15 mouse cellular contexts compared by ENCODE assay signal in genomic region chr16:24296790-24297189, GRCm38 (mm10).
"Had no signal": no experiment of that assay in that cellular context is flagged by ENCODE, and none has a peak within 500 bp of the region (broad histone marks: within the 10 kb centered on the region; RNA-seq: fewer than 3 reads in every experiment).

No protein-coding gene starts in this region.

- H3K4me2 ChIP-seq: limb, embryonic 13.5 days; lung, embryonic 14.5 days; midbrain, embryonic 12.5 days; neural tube, embryonic 13.5 days had no signal

- H3K27ac ChIP-seq: limb, embryonic 13.5 days; liver, embryonic 14.5 days; macrophage; midbrain, embryonic 12.5 days; neural tube, embryonic 13.5 days had no signal

- DNase-seq: kidney, adult 18-20 months; kidney, postnatal 10 days; left cerebral cortex, postnatal 4 days; lung, embryonic 14.5 days; lung, postnatal 14 days; retina, postnatal 1 day; right cerebral cortex, postnatal 4 days; thymus, postnatal 36 days had no signal

- ATAC-seq: midbrain, embryonic 16.5 days had no signal

- H3K4me1 ChIP-seq: limb, embryonic 13.5 days; megakaryocyte, embryonic 14.5 days; midbrain, embryonic 12.5 days; neural tube, embryonic 13.5 days had no signal

- H3K9me3 ChIP-seq: limb, embryonic 13.5 days; megakaryocyte, embryonic 14.5 days; midbrain, embryonic 12.5 days; neural tube, embryonic 13.5 days had no signal

- H3K9ac ChIP-seq: limb, embryonic 13.5 days; liver, embryonic 14.5 days; lung, embryonic 14.5 days; midbrain, embryonic 12.5 days; neural tube, embryonic 13.5 days had no signal

- H3K27me3 ChIP-seq: limb, embryonic 13.5 days; megakaryocyte, embryonic 14.5 days; midbrain, embryonic 12.5 days; neural tube, embryonic 13.5 days had no signal

- H3K4me3 ChIP-seq: limb, embryonic 13.5 days; megakaryocyte, embryonic 14.5 days; midbrain, embryonic 12.5 days; neural tube, embryonic 13.5 days had no signal

- H3K36me3 ChIP-seq: limb, embryonic 13.5 days; midbrain, embryonic 12.5 days; neural tube, embryonic 13.5 days had no signal
